In genomic region chr7:43882811-43883210, GRCm38 (mm10) we compare ENCODE assay signal across 25 mouse cellular contexts. TPM values are rescaled to one million over a fixed set of nuclear protein-coding genes. Genes with fewer than 3 reads are reported as not detected.
DNase-seq lines count a peak whose midpoint lies in the region; ATAC-seq lines count a peak whose summit lies in the region.
"Had no signal": no experiment of that assay in that cellular context is flagged by ENCODE, and none has a peak within 500 bp of the region (broad histone marks: within the 10 kb centered on the region; RNA-seq: fewer than 3 reads in every experiment).

No protein-coding gene starts in this region.

- H3K9ac ChIP-seq in hindbrain, embryonic 12.5 days = no peak overlapping the region
- H3K9ac ChIP-seq in hindbrain, embryonic 16.5 days (ENCODE audit: low read depth, low read length) = no peak overlapping the region
- H3K9ac ChIP-seq: embryonic facial prominence, embryonic 12.5 days; forebrain, embryonic 15.5 days; heart, embryonic 15.5 days; hindbrain, embryonic 15.5 days had no signal

- intact Hi-C loops in gastrocnemius, postnatal 14 days (cut with DNase I; ENCODE audit: low total_unique reads) = no loop called here
- intact Hi-C loops in gastrocnemius, postnatal 36 days (cut with DNase I) = no loop called here

- peaks cover 18% of the 10 kb centered on the region; the same call in 1 of the 2 replicates for H3K27me3 ChIP-seq in hindbrain, embryonic 12.5 days
- no peaks in the 10 kb centered on the region for H3K27me3 ChIP-seq in hindbrain, embryonic 16.5 days (replicated peaks; ENCODE audit: control insufficient read depth, insufficient read depth, low read length)
- H3K27me3 ChIP-seq: forebrain, embryonic 15.5 days; hindbrain, embryonic 15.5 days had no signal

- H3K4me1 ChIP-seq in hindbrain, embryonic 12.5 days = 0 out of 2 replicates have a peak, but pooled peaks cover 2% of the 10 kb centered on the region
- H3K4me1 ChIP-seq in hindbrain, embryonic 16.5 days (ENCODE audit: control insufficient read depth, insufficient read depth, low read depth, low read length) = no peaks in the 10 kb centered on the region
- H3K4me1 ChIP-seq: hindbrain, embryonic 15.5 days had no signal

- no peaks in the 10 kb centered on the region for H3K36me3 ChIP-seq in hindbrain, embryonic 12.5 days
- no peaks in the 10 kb centered on the region for H3K36me3 ChIP-seq in hindbrain, embryonic 16.5 days (ENCODE audit: control insufficient read depth, insufficient read depth, low read length)
- H3K36me3 ChIP-seq: embryonic facial prominence, embryonic 12.5 days; forebrain, embryonic 15.5 days; heart, embryonic 15.5 days; hindbrain, embryonic 10.5 days; hindbrain, embryonic 15.5 days had no signal

- H3K4me3 ChIP-seq in hindbrain, embryonic 12.5 days = no peak overlapping the region
- H3K4me3 ChIP-seq in hindbrain, embryonic 16.5 days (ENCODE audit: low read length) = no peak overlapping the region
- H3K4me3 ChIP-seq: embryonic facial prominence, embryonic 12.5 days; forebrain, embryonic 15.5 days had no signal

- 27% methylated on average over 4 of the region's 4 CpGs for WGBS in hindbrain, embryonic 12.5 days
- WGBS in hindbrain, embryonic 16.5 days = 30% methylated on average over 4 of the region's 4 CpGs

- H3K9me3 ChIP-seq in hindbrain, embryonic 12.5 days (replicated peaks) = no peaks in the 10 kb centered on the region
- H3K9me3 ChIP-seq in hindbrain, embryonic 16.5 days (ENCODE audit: control insufficient read depth, low read length) = no peaks in the 10 kb centered on the region
- H3K9me3 ChIP-seq: forebrain, embryonic 15.5 days; heart, embryonic 15.5 days; hindbrain, embryonic 10.5 days; hindbrain, embryonic 15.5 days had no signal

- peak; percentile 17 for DNase-seq in gastrocnemius, postnatal 14 days
- no peak for DNase-seq in gastrocnemius, postnatal 36 days
- DNase-seq in adipocyte (ENCODE audit: low spot score) = no peak
- no peak for DNase-seq in ovary, adult 18-20 months (ENCODE audit: low spot score)
- DNase-seq: cerebellum, adult 11 months; cerebellum, adult 8-10 months had no signal

- H3K27ac ChIP-seq in hindbrain, embryonic 12.5 days = no peak overlapping the region
- no peak overlapping the region for H3K27ac ChIP-seq in hindbrain, embryonic 16.5 days (ENCODE audit: low read depth, low read length)
- H3K27ac ChIP-seq: embryonic facial prominence, embryonic 12.5 days; forebrain, embryonic 15.5 days; heart, embryonic 15.5 days; hindbrain, embryonic 10.5 days; hindbrain, embryonic 15.5 days had no signal

- 0 out of 2 replicates have a peak, but pooled peaks have one; percentile 14 for ATAC-seq in hindbrain, embryonic 12.5 days (ENCODE audit: low FRiP score)
- no peak for ATAC-seq in hindbrain, embryonic 16.5 days
- ATAC-seq in granulocyte monocyte progenitor cell, adult 5-6 weeks (replicated peaks; ENCODE audit: poor library complexity, severe bottlenecking) = peak; percentile 45
- ATAC-seq: inflammation-experienced regulatory T-cells, adult 6 months had no signal

- no peak overlapping the region for H3K4me2 ChIP-seq in hindbrain, embryonic 12.5 days (replicated peaks)
- H3K4me2 ChIP-seq in hindbrain, embryonic 16.5 days (ENCODE audit: low read length) = no peak overlapping the region

RNA-seq across cellular contexts. Expression of gene Klk4, which starts 1.9 kb away (rescaled TPM):
- not detected for total RNA-seq in gastrocnemius, postnatal 14 days (2021)
- total RNA-seq in gastrocnemius, postnatal 36 days (2021) = not detected
- 0.50 and 0.57 TPM in 2 replicates for polyA plus RNA-seq in hindbrain, embryonic 12.5 days (2016; fragmentation: Nextera tagmentation; extraction: Ambion mirVana)
- polyA plus RNA-seq in hindbrain, embryonic 16.5 days (2015; fragmentation: Nextera tagmentation; extraction: Ambion mirVana) = 4.4 and 4.5 TPM in 2 replicates
- not detected in 2 replicates for total RNA-seq in granulocyte monocyte progenitor cell, adult 5-6 weeks (2014; fragmentation: Nextera tagmentation)
- not detected in 2 replicates for total RNA-seq in granulocyte monocyte progenitor cell, adult 5-6 weeks (2017)
- total RNA-seq: adrenal gland, postnatal 4 days; ES-E14; heart, postnatal 14 days had no signal
- polyA plus RNA-seq: cortical plate, adult 2 months; forebrain, embryonic 11.5 days; gonadal fat pad, adult 2 months; heart, embryonic 11.5 days; heart, embryonic 15.5 days; inflammation-experienced regulatory T-cells, adult 6 months; intestine, postnatal 0 days had no signal

RNA-seq across cellular contexts. Expression of gene Klk5, which starts 41.0 kb away (rescaled TPM):
- total RNA-seq in gastrocnemius, postnatal 14 days (2021) = not detected
- total RNA-seq in gastrocnemius, postnatal 36 days (2021) = not detected
- 0.17 and 0.68 TPM in 2 replicates for polyA plus RNA-seq in hindbrain, embryonic 12.5 days (2016; fragmentation: Nextera tagmentation; extraction: Ambion mirVana)
- polyA plus RNA-seq in hindbrain, embryonic 16.5 days (2015; fragmentation: Nextera tagmentation; extraction: Ambion mirVana) = not detected in 2 replicates
- total RNA-seq in granulocyte monocyte progenitor cell, adult 5-6 weeks (2014; fragmentation: Nextera tagmentation) = not detected in 2 replicates
- total RNA-seq in granulocyte monocyte progenitor cell, adult 5-6 weeks (2017) = not detected in 2 replicates
- total RNA-seq: adrenal gland, postnatal 10 days; adrenal gland, postnatal 4 days; ES-E14; heart, postnatal 14 days had no signal
- polyA plus RNA-seq: brain, embryonic 14.5 days; cortical plate, adult 2 months; embryonic facial prominence, embryonic 12.5 days; forebrain, embryonic 15.5 days; gonadal fat pad, adult 2 months; heart, embryonic 11.5 days; heart, embryonic 15.5 days; hindbrain, embryonic 15.5 days; inflammation-experienced regulatory T-cells, adult 6 months; intestine, postnatal 0 days had no signal

RNA-seq across cellular contexts. Expression of gene Klk15, which starts 50.7 kb away (rescaled TPM):
- total RNA-seq in gastrocnemius, postnatal 14 days (2021) = not detected
- total RNA-seq in gastrocnemius, postnatal 36 days (2021) = not detected
- polyA plus RNA-seq in hindbrain, embryonic 12.5 days (2016; fragmentation: Nextera tagmentation; extraction: Ambion mirVana) = not detected in 2 replicates
- polyA plus RNA-seq in hindbrain, embryonic 16.5 days (2015; fragmentation: Nextera tagmentation; extraction: Ambion mirVana) = not detected in 2 replicates
- not detected in 2 replicates for total RNA-seq in granulocyte monocyte progenitor cell, adult 5-6 weeks (2014; fragmentation: Nextera tagmentation)
- not detected in 2 replicates for total RNA-seq in granulocyte monocyte progenitor cell, adult 5-6 weeks (2017)
- total RNA-seq: adrenal gland, postnatal 10 days; adrenal gland, postnatal 4 days; ES-E14; heart, postnatal 14 days had no signal
- polyA plus RNA-seq: brain, embryonic 14.5 days; cortical plate, adult 2 months; embryonic facial prominence, embryonic 12.5 days; forebrain, embryonic 11.5 days; forebrain, embryonic 15.5 days; gonadal fat pad, adult 2 months; heart, embryonic 11.5 days; heart, embryonic 15.5 days; hindbrain, embryonic 10.5 days; hindbrain, embryonic 15.5 days; inflammation-experienced regulatory T-cells, adult 6 months; intestine, postnatal 0 days had no signal

RNA-seq across cellular contexts. Expression of gene Klk6, which starts 58.5 kb away (rescaled TPM):
- total RNA-seq in gastrocnemius, postnatal 14 days (2021) = not detected
- not detected for total RNA-seq in gastrocnemius, postnatal 36 days (2021)
- not detected in 2 replicates for polyA plus RNA-seq in hindbrain, embryonic 12.5 days (2016; fragmentation: Nextera tagmentation; extraction: Ambion mirVana)
- polyA plus RNA-seq in hindbrain, embryonic 16.5 days (2015; fragmentation: Nextera tagmentation; extraction: Ambion mirVana) = not detected in 2 replicates
- not detected in 2 replicates for total RNA-seq in granulocyte monocyte progenitor cell, adult 5-6 weeks (2014; fragmentation: Nextera tagmentation)
- not detected in 2 replicates for total RNA-seq in granulocyte monocyte progenitor cell, adult 5-6 weeks (2017)
- total RNA-seq: adrenal gland, postnatal 10 days; adrenal gland, postnatal 4 days; heart, postnatal 14 days had no signal
- polyA plus RNA-seq: brain, embryonic 14.5 days; forebrain, embryonic 11.5 days; forebrain, embryonic 15.5 days; gonadal fat pad, adult 2 months; heart, embryonic 11.5 days; heart, embryonic 15.5 days; hindbrain, embryonic 10.5 days; hindbrain, embryonic 15.5 days; intestine, postnatal 0 days had no signal
